Mouse (Mus musculus) adrenal gland, postnatal 14 days (tissue): ENCODE data around the gene Celf2. TPM values are rescaled to one million over a fixed set of nuclear protein-coding genes. Genes with fewer than 3 reads are reported as not detected.

ENCODE experiments used
- DNase-seq: peaks from one replicate; pipeline ENCODE4 v3.0.0; 2021; ENCODE audit warnings: mixed read lengths
- total RNA-seq: library from RNA; stranded (reverse); gene quantifications from 2 replicates; pipeline ENCODE4 v1.2.3, GENCODE M21; 2021

The Celf2 gene
- total RNA-seq, 1 experiment from 2014 or later, result 64.1 TPM

- DNase-seq, result peak; percentile 33
Observed at GRCm38 (mm10) chr2:7083489-7084090, 425.8 kb downstream of the Celf2 start.

GRCm38 (mm10) chr2:7082376-7083025 lies 426.9 kb downstream of the Celf2 start:
- no peak for DNase-seq

GRCm38 (mm10) chr2:7080794-7081783 lies 428.3 kb downstream of the Celf2 start:
- peak; percentile 46 for DNase-seq

- DNase-seq, result no peak
Observed at GRCm38 (mm10) chr2:7080086-7080485, 429.3 kb downstream of the Celf2 start.

- DNase-seq, result no peak
Observed at GRCm38 (mm10) chr2:7079390-7079789, 430.0 kb downstream of the Celf2 start.

GRCm38 (mm10) chr2:7073730-7074129 lies 435.6 kb downstream of the Celf2 start:
- no peak for DNase-seq

GRCm38 (mm10) chr2:7072344-7073265 lies 436.8 kb downstream of the Celf2 start:
- DNase-seq, result no peak

- DNase-seq, result no peak
Observed at GRCm38 (mm10) chr2:7069458-7069857, 439.9 kb downstream of the Celf2 start.

GRCm38 (mm10) chr2:7068281-7068680 lies 441.1 kb downstream of the Celf2 start:
- DNase-seq, result no peak

GRCm38 (mm10) chr2:7063574-7064192 lies 445.7 kb downstream of the Celf2 start:
- no peak for DNase-seq

GRCm38 (mm10) chr2:7060490-7061105 lies 448.8 kb downstream of the Celf2 start:
- DNase-seq, result peak; percentile 24

- no peak for DNase-seq
Observed at GRCm38 (mm10) chr2:7056401-7056800, 453.0 kb downstream of the Celf2 start.

GRCm38 (mm10) chr2:7055958-7056357 lies 453.4 kb downstream of the Celf2 start:
- peak; percentile 10 for DNase-seq

- no peak for DNase-seq
Observed at GRCm38 (mm10) chr2:7051090-7051489, 458.3 kb downstream of the Celf2 start.

GRCm38 (mm10) chr2:7046155-7046554 lies 463.2 kb downstream of the Celf2 start:
- no peak for DNase-seq

- no peak for DNase-seq
Observed at GRCm38 (mm10) chr2:7045531-7045930, 463.8 kb downstream of the Celf2 start.

- no peak for DNase-seq
Observed at GRCm38 (mm10) chr2:7043770-7044459, 465.4 kb downstream of the Celf2 start.

- DNase-seq, result no peak
Observed at GRCm38 (mm10) chr2:7040940-7041339, 468.4 kb downstream of the Celf2 start.

GRCm38 (mm10) chr2:7038991-7039390 lies 470.4 kb downstream of the Celf2 start:
- DNase-seq, result no peak

GRCm38 (mm10) chr2:7031389-7031788 lies 478.0 kb downstream of the Celf2 start:
- DNase-seq, result no peak
